Mouse (Mus musculus): ENCODE data around the gene Bax. TPM values are rescaled to one million over a fixed set of nuclear protein-coding genes. Genes with fewer than 3 reads are reported as not detected.

Bax gene
- polyA plus RNA-seq, 1 experiment from 2014 or later = 60.8 TPM

DNA sequence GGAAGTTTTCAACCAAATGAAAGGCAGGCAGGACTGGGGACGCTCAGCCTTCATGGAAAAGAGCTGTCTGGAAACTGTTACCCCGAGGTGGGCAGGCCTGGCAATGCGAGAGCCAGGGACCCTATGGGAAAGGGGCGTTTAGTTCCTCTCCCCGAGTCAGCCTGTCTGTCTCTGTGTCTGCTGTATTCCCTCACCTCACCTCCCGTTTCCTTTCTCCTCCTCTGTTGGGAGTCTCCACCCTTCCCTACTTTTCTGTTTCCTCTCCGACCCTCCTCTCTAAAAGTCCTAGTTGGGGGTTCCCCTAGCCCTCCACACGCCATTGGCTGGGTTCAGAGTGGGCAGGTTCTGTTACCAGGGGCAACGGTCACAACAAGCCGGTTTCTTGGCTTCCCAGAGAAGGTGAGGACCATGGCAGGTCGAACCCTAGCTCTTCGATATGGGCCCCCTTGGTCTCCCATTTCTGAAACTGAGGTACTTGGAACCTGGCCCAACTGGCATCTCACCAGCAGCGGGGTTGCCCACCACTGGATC, 48.7 kb downstream of the Bax start:
- Histone ChIP-seq H3K27ac (ENCODE audit: low read depth) (no peak overlapping the region), H3K36me3 (replicated peaks; ENCODE audit: insufficient read depth, low read length) (peaks cover 21% of the 10 kb centered on the region), H3K9me3 (ENCODE audit: low read length) (no peaks in the 10 kb centered on the region), H3K9ac (replicated peaks) (no peak overlapping the region), H3K4me2 (ENCODE audit: low read depth, low read length) (no peak overlapping the region), H3K4me1 (ENCODE audit: insufficient read depth) (peaks cover 16% of the 10 kb centered on the region), H3K4me3 (ENCODE audit: low read depth, low read length) (no peak overlapping the region), H3K27me3 (ENCODE audit: insufficient read depth, low read length) (peaks cover 69% of the 10 kb centered on the region)
- TF ChIP-seq EP300 (IDR thresholded peaks at IDR 0.05; ENCODE audit: low read depth) = no peak
- no peak for TF ChIP-seq CTCF (IDR thresholded peaks at IDR 0.05; ENCODE audit: low read depth)
- no peak for ATAC-seq
- no peak for DNase-seq
- 12% methylated on average over 13 of the region's 13 CpGs for WGBS (ENCODE audit: insufficient replicate concordance)

DNA sequence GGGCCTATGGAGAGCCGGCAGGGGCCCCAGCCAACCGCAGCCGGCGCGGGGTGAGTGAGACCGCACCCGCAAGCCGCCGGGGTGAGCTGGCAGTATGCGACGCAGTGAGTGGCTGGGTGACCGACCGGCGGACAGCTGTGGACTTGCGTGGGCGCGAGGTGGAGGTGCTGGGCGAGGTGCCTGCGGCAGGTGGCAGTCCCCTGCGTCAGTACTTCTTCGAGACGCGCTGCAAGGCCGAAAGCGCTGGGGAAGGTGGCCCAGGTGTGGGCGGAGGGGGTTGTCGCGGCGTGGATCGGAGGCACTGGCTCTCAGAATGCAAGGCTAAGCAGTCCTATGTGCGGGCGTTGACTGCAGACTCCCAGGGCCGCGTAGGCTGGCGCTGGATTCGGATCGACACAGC, 51.1 kb downstream of the Bax start:
- no peak overlapping the region for H3K4me2 ChIP-seq (ENCODE audit: low read depth, low read length)
- WGBS (ENCODE audit: insufficient replicate concordance) = 13% methylated on average over 35 of the region's 37 CpGs
- H3K9ac ChIP-seq (replicated peaks) = no peak overlapping the region
- ATAC-seq (no peak), DNase-seq (no peak)
- peaks cover 16% of the 10 kb centered on the region for H3K4me1 ChIP-seq (ENCODE audit: insufficient read depth)
- TF ChIP-seq CTCF (IDR thresholded peaks at IDR 0.05; ENCODE audit: low read depth) (no peak), EP300 (IDR thresholded peaks at IDR 0.05; ENCODE audit: low read depth) (no peak)
- H3K27ac ChIP-seq (ENCODE audit: low read depth) = no peak overlapping the region
- 0 out of 2 replicates have a peak overlapping the region, but pooled peaks have one; percentile 6 for H3K4me3 ChIP-seq (ENCODE audit: low read depth, low read length)
- peaks cover 90% of the 10 kb centered on the region for H3K27me3 ChIP-seq (ENCODE audit: insufficient read depth, low read length)
- H3K9me3 ChIP-seq (ENCODE audit: low read length) = no peaks in the 10 kb centered on the region
- H3K36me3 ChIP-seq (replicated peaks; ENCODE audit: insufficient read depth, low read length) = 0 out of 2 replicates have a peak, but pooled peaks cover under 1% of the 10 kb centered on the region

- Histone ChIP-seq H3K27me3 (ENCODE audit: insufficient read depth, low read length) (peaks cover 90% of the 10 kb centered on the region), H3K36me3 (replicated peaks; ENCODE audit: insufficient read depth, low read length) (no peaks in the 10 kb centered on the region), H3K9me3 (ENCODE audit: low read length) (no peaks in the 10 kb centered on the region), H3K4me3 (ENCODE audit: low read depth, low read length) (no peak overlapping the region), H3K27ac (ENCODE audit: low read depth) (no peak overlapping the region), H3K4me1 (ENCODE audit: insufficient read depth) (peaks cover 16% of the 10 kb centered on the region), H3K9ac (replicated peaks) (no peak overlapping the region), H3K4me2 (ENCODE audit: low read depth, low read length) (no peak overlapping the region)
- TF ChIP-seq CTCF (IDR thresholded peaks at IDR 0.05; ENCODE audit: low read depth) = no peak
- no peak for TF ChIP-seq EP300 (IDR thresholded peaks at IDR 0.05; ENCODE audit: low read depth)
- ATAC-seq (no peak), DNase-seq (no peak)
- WGBS (ENCODE audit: insufficient replicate concordance) = 33% methylated on average over 12 of the region's 12 CpGs
Observed at GRCm38 (mm10) chr7:45414740-45415224, 51.9 kb downstream of the Bax start.

DNA sequence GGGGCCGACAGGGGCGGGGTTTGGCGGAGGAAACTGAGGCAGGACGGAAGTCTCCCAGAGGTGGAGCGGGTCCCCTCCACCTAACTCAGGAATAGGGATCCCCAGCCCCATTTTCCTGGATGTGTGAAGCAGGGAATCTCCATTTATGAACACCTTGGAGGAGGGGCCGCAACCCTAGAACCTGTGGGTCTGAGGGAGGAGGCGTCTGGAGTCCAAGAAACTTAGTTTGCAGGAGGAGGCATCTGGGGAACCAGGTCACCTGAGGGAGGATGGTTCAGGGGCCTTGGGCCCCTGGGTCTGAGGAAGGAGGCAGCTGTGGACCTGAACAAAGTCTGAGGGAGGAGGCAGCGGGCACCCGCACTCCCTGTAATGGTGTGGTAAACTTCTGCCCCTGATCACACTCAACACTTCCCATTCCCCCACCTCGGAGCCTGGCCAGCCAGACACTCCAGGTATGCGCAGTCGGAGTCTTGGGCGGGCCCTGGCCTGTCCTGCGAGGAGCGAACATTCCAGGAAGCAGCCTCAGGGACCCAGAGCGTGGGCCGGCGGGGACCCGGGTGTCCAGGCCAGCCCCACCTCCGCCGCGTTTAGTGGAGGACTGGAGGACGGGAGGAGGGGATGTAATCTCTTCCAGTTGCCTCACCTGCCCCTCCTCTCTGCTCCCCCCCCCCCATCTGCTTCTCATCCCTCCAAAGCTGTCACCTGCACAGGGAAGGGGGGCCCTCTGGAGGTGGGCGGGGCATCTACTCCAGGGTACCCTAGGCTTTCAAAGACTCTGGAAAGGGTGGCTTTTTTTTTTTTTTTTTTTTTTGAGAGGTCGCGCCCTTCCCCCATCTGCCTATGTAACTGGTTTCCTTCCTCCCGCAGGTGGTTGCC, 52.6 kb downstream of the Bax start:
- no peak overlapping the region for H3K27ac ChIP-seq (ENCODE audit: low read depth)
- H3K9me3 ChIP-seq (ENCODE audit: low read length) = no peaks in the 10 kb centered on the region
- H3K4me3 ChIP-seq (ENCODE audit: low read depth, low read length) = peak overlapping the region; percentile 48
- TF ChIP-seq EP300 (IDR thresholded peaks at IDR 0.05; ENCODE audit: low read depth) = no peak
- TF ChIP-seq CTCF (IDR thresholded peaks at IDR 0.05; ENCODE audit: low read depth) = no peak
- peak overlapping the region; percentile 72 for H3K4me2 ChIP-seq (ENCODE audit: low read depth, low read length)
- WGBS (ENCODE audit: insufficient replicate concordance) = 2% methylated on average over 26 of the region's 27 CpGs
- peaks cover 16% of the 10 kb centered on the region for H3K4me1 ChIP-seq (ENCODE audit: insufficient read depth)
- ATAC-seq = 0 out of 2 replicates have a peak, but pooled peaks have one; percentile 8
- peak overlapping the region; percentile 34 for H3K9ac ChIP-seq (replicated peaks)
- peak; percentile 23 for DNase-seq
- peaks cover 96% of the 10 kb centered on the region for H3K27me3 ChIP-seq (ENCODE audit: insufficient read depth, low read length)
- no peaks in the 10 kb centered on the region for H3K36me3 ChIP-seq (replicated peaks; ENCODE audit: insufficient read depth, low read length)

DNA sequence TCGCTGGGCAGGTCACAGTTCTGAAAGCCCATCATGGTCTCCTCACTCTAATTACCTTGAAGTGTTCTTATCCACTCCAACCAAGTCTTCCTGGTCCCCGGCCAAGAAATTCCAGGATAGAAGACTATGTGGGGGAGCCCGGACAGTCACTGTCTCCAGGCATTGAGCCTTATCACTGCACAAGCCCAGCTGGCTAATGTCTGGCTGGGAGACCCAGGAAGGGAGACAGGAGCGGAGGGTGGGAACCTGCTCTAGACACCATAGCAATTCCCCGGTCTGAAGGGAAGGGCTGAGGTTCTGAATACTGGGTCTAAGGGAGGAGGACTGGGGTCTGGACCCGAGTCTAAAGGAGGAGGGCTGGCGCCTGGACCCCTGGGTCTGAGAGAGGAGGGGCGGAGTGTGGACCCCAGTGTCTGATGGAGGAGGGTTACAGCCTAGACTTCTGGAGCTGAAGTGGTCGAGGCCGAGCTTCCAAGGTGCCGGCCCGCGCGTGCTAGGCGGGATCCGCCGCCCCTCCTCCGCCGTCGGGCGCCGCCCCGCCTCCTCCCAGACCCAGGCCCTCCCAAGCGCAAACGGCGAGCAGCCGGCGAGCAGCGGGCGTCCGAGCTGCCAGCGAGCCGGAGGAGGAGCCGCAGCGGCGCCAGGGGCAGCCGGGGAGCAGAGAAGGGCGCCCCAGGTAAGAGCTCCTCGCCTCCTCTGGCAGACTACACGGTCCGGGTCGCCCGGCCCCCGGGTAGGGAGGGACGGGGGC, 53.4 kb downstream of the Bax start, which contains the start of gene Ntf5:
Gene Ntf5 (plus strand): TSS at position 583 of the 751 bp plus-strand sequence.
- TF ChIP-seq EP300 (IDR thresholded peaks at IDR 0.05; ENCODE audit: low read depth) (no peak), CTCF (IDR thresholded peaks at IDR 0.05; ENCODE audit: low read depth) (no peak)
- no peak for DNase-seq
- no peak within 1 kb of the TSS for H3K27ac ChIP-seq (ENCODE audit: low read depth)
- no peaks in the 10 kb centered on the region for H3K9me3 ChIP-seq (ENCODE audit: low read length)
- peaks cover 96% of the 10 kb centered on the region for H3K27me3 ChIP-seq (ENCODE audit: insufficient read depth, low read length)
- WGBS (ENCODE audit: insufficient replicate concordance) = 3% methylated on average over 32 of the region's 45 CpGs
- H3K36me3 ChIP-seq (replicated peaks; ENCODE audit: insufficient read depth, low read length) = no peaks in the 10 kb centered on the region
- ATAC-seq = peak; percentile 38; the same call in 1 of the 2 replicates
- peak within 1 kb of the TSS; percentile 48 for H3K4me3 ChIP-seq (ENCODE audit: low read depth, low read length)
- H3K4me1 ChIP-seq (ENCODE audit: insufficient read depth) = peaks cover 16% of the 10 kb centered on the region
- H3K4me2 ChIP-seq (ENCODE audit: low read depth, low read length) = peak within 1 kb of the TSS; percentile 72
- peak within 1 kb of the TSS; percentile 34 for H3K9ac ChIP-seq (replicated peaks)
